Mouse (Mus musculus) left cerebral cortex, postnatal 36 days (tissue): Measurements from ENCODE around the gene Abhd10. TPM values are rescaled to one million over a fixed set of nuclear protein-coding genes. Genes with fewer than 3 reads are reported as not detected.
A peak's percentile ranks its signal among the peaks of the same experiment; 100 is the strongest.

Experiments used
- DNase-seq, 2 experiments: peaks; one replicate each; pipeline ENCODE4 v3.0.0; 2021 to 2022; ENCODE audit warnings: low spot score in 2 of 2, mixed read lengths in 1 of 2
- intact Hi-C: fragments of 180-260 bp; cut with DNase I; formaldehyde crosslinking; loops from one replicate; pipeline ENCODE4 v1.15.1; 2025
- total RNA-seq, 2 experiments: library from RNA; stranded (reverse); gene quantifications; 2 replicates each; pipeline ENCODE4 v1.2.3; 2021

Abhd10 gene
- total RNA-seq, 2 experiments from 2014 or later: 19.5 to 27.1 TPM

- DNase-seq: no peak
- intact Hi-C loops: no loop called here
Observed at GRCm38 (mm10) chr16:45736724-45737123, 6.0 kb downstream of the Abhd10 start.

- DNase-seq: no peak
- intact Hi-C loops: no loop called here
Observed at GRCm38 (mm10) chr16:45729163-45729562, 13.6 kb downstream of the Abhd10 start.

GRCm38 (mm10) chr16:45724742-45725102, 18.0 kb downstream of the Abhd10 start:
- no peak for DNase-seq
- intact Hi-C loops: loop anchor here (5.0 kb wide), 1 partner anchor 37 kb away; no protein-coding TSS in a partner anchor

GRCm38 (mm10) chr16:45724061-45724741, 18.6 kb downstream of the Abhd10 start, which contains the start of gene Tagln3:
TSS of gene Tagln3 (minus strand) at chr16:45724608.
- intact Hi-C loops: loop anchor here (5.0 kb wide), 1 partner anchor 37 kb away; no protein-coding TSS in a partner anchor
- DNase-seq: peak; percentile 83 to 84

- DNase-seq: peak; percentile 45 to 46
- intact Hi-C loops: loop anchor here (5.0 kb wide), 1 partner anchor 36 kb away; no protein-coding TSS in a partner anchor
Observed at GRCm38 (mm10) chr16:45723172-45723901, 19.4 kb downstream of the Abhd10 start.

GRCm38 (mm10) chr16:45722460-45722951, 20.2 kb downstream of the Abhd10 start:
- intact Hi-C loops: loop anchor here (5.0 kb wide), 1 partner anchor 35 kb away; no protein-coding TSS in a partner anchor
- DNase-seq: peak in 1 of 2 experiments; percentile 42

- intact Hi-C loops: loop anchor here (5.0 kb wide), 1 partner anchor 33 kb away; no protein-coding TSS in a partner anchor
- no peak for DNase-seq
Observed at GRCm38 (mm10) chr16:45720022-45720630, 22.6 kb downstream of the Abhd10 start.

GRCm38 (mm10) chr16:45718296-45718695, 24.5 kb downstream of the Abhd10 start:
- intact Hi-C loops: no loop called here
- DNase-seq: no peak

- intact Hi-C loops: no loop called here
- DNase-seq: peak in 1 of 2 experiments; percentile 21
Observed at GRCm38 (mm10) chr16:45714489-45715150, 28.1 kb downstream of the Abhd10 start.

- intact Hi-C loops: no loop called here
- DNase-seq: no peak
Observed at GRCm38 (mm10) chr16:45713878-45714277, 28.9 kb downstream of the Abhd10 start.

- no peak for DNase-seq
- intact Hi-C loops: no loop called here
Observed at GRCm38 (mm10) chr16:45713261-45713660, 29.5 kb downstream of the Abhd10 start.

GRCm38 (mm10) chr16:45711263-45711662, 31.5 kb downstream of the Abhd10 start:
- DNase-seq: no peak
- intact Hi-C loops: no loop called here

- no peak for DNase-seq
- intact Hi-C loops: no loop called here
Observed at GRCm38 (mm10) chr16:45699301-45699700, 43.5 kb downstream of the Abhd10 start.

- no peak for DNase-seq
- intact Hi-C loops: no loop called here
Observed at GRCm38 (mm10) chr16:45697996-45698395, 44.8 kb downstream of the Abhd10 start.

GRCm38 (mm10) chr16:45695445-45696160, 47.2 kb downstream of the Abhd10 start:
- intact Hi-C loops: no loop called here
- DNase-seq: no peak

GRCm38 (mm10) chr16:45693558-45693957, 49.2 kb downstream of the Abhd10 start, which contains the start of gene Tmprss7:
TSS of gene Tmprss7 (minus strand) at chr16:45693658.
- no peak for DNase-seq
- intact Hi-C loops: no loop called here

- DNase-seq: no peak
- intact Hi-C loops: no loop called here
Observed at GRCm38 (mm10) chr16:45692851-45693250, 49.9 kb downstream of the Abhd10 start.

GRCm38 (mm10) chr16:45690178-45690577, 52.6 kb downstream of the Abhd10 start:
- peak in 1 of 2 experiments; percentile 41 for DNase-seq

GRCm38 (mm10) chr16:45686833-45687232, 55.9 kb downstream of the Abhd10 start:
- no peak for DNase-seq

More at GRCm38 (mm10) chr16:45690178-45690577, 52.6 kb downstream of the Abhd10 start:
- intact Hi-C loops: no loop called here

More at GRCm38 (mm10) chr16:45686833-45687232, 55.9 kb downstream of the Abhd10 start:
- intact Hi-C loops: loop anchor here (5.0 kb wide), 2 partner anchors 35 to 280 kb away; partner anchors contain the start of gene Tagln3
